Mouse (Mus musculus) C2C12 (cell line): Measurements from ENCODE around the gene Anapc5. TPM values are rescaled to one million over a fixed set of nuclear protein-coding genes. Genes with fewer than 3 reads are reported as not detected.

Source experiments
- H3K27me3 ChIP-seq: one replicate; pipeline ENCODE4 v1.6.1; 2011; ENCODE audit not compliant: control insufficient read depth, insufficient read depth, insufficient read length
- H3K36me3 ChIP-seq: one replicate; pipeline ENCODE4 v1.6.1; 2011; ENCODE audit not compliant: control insufficient read depth, insufficient read depth
- H3K4me3 ChIP-seq: one replicate; pipeline ENCODE4 v1.5.1; 2011; ENCODE audit warnings: mild to moderate bottlenecking, control low read depth; ENCODE audit not compliant: poor library complexity, insufficient read depth, severe bottlenecking
- H3K79me2 ChIP-seq: one replicate; pipeline ENCODE4 v1.6.1; 2011; ENCODE audit not compliant: control insufficient read depth, insufficient read depth
- H3K79me3 ChIP-seq: one replicate; pipeline ENCODE4 v1.6.1; 2011; ENCODE audit warnings: low read depth, control low read depth
- H3ac ChIP-seq: one replicate; pipeline ENCODE3; 2011; ENCODE audit warnings: low read depth; ENCODE audit not compliant: control insufficient read depth, insufficient read length
- CEBPB ChIP-seq: IDR thresholded peaks from one replicate; pipeline ENCODE4 v1.6.1; 2011; ENCODE audit warnings: low read depth, mild to moderate bottlenecking, control low read depth, moderate library complexity
- CTCF ChIP-seq: IDR thresholded peaks from one replicate; pipeline ENCODE4 v1.5.1; 2011; ENCODE audit not compliant: control insufficient read depth, insufficient read depth, insufficient read length
- FOSL1 ChIP-seq: IDR thresholded peaks from one replicate; pipeline ENCODE4 v1.8.0; 2011; ENCODE audit warnings: mild to moderate bottlenecking, low read length; ENCODE audit not compliant: poor library complexity, insufficient read depth, severe bottlenecking
- MAX ChIP-seq: IDR thresholded peaks from one replicate; pipeline ENCODE4 v1.6.1; 2011; ENCODE audit warnings: mild to moderate bottlenecking, control low read depth
- MYOD1 ChIP-seq: IDR thresholded peaks from one replicate; pipeline ENCODE4 v1.6.1; 2011; ENCODE audit warnings: low read depth; ENCODE audit not compliant: control insufficient read depth, insufficient read length
- MYOG ChIP-seq: IDR thresholded peaks from one replicate; pipeline ENCODE4 v1.6.1; 2011; ENCODE audit not compliant: control insufficient read depth, insufficient read length; ENCODE audit errors: extremely low read depth
- USF1 ChIP-seq: IDR thresholded peaks from one replicate; pipeline ENCODE4 v1.6.1; 2011; ENCODE audit warnings: low read depth, mild to moderate bottlenecking, control low read depth, moderate library complexity
- polyA plus RNA-seq: library from polyadenylated mRNA; unstranded; fragments of >200 nt; fragmentation: generic; extraction: Trizol; gene quantifications from one replicate; pipeline ENCODE4 v1.2.1, GENCODE M21; 2012; ENCODE audit warnings: missing spikeins

Anapc5 gene
- polyA plus RNA-seq, 1 experiment: 223 TPM

DNA sequence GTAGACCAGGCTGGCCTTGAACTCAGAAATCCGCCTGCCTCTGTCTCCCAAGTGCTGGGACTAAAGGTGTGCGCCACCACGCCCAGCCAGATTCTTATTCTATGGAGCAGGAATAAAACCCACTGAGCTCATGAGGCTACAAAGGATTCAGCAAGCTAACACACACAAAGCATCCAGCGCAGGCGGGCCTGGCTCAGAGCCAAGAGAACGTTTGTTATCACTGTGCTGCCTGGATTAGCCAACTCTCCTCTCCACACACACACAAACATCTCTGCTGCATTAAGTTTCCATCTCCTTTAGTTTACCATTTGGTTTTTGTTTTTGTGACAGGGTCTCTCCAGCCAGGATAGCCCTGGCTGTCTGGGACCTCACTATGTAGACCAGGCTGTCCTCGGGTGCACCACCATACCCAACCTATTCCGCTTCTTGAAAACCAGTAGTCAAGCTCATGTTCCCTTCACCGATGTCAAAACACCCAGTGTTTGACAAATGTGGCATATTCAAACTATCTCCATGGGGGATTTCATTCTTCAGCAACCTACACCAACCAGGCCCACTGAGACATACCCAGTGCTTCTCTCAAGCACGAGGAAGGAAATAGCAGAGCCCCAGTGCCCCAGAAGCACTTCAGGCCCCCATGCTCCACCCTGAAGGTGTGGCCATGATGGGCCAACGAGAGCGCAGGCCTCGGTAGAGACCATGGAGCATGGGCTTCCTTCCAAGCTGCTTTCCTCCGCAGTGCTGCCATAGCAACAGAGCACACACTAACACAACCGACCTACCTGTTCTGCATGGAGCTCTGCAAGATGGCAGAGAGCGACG, 22.4 kb downstream of the Anapc5 start:
- peaks cover 80% of the 10 kb centered on the region for H3K36me3 ChIP-seq

DNA sequence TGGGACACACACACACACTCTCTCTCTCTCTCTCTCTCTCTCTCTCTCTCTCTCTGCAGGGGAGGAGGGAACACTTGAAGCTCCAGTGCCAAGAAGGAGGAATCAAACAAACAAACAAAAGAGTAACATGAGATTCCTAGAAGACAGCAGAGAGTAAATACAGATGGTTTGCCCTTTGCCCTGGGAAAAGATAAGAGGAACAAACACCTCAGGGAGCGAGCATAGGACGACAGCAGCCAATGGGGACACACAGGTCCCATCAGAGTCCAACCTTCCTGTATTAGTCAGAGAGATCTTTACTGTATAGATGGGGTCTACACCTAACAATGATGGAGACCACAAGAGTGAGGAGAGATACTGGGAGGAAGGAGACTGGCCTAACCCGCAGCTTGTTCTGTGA, 23.3 kb downstream of the Anapc5 start:
- H3K36me3 ChIP-seq: peaks cover 76% of the 10 kb centered on the region
- no peaks in the 10 kb centered on the region for H3K79me2 ChIP-seq
- TF ChIP-seq USF1 (no peak), MYOD1 (no peak), CTCF (no peak), MAX (no peak), FOSL1 (no peak), MYOG (no peak), CEBPB (no peak)
- no peaks in the 10 kb centered on the region for H3K79me3 ChIP-seq
- no peak overlapping the region for H3ac ChIP-seq
- no peak overlapping the region for H3K4me3 ChIP-seq
- H3K27me3 ChIP-seq: no peaks in the 10 kb centered on the region

More for the DNA sequence above, 22.4 kb downstream of the Anapc5 start:
- no peak overlapping the region for H3K4me3 ChIP-seq
- no peak overlapping the region for H3ac ChIP-seq
- H3K27me3 ChIP-seq: no peaks in the 10 kb centered on the region
- H3K79me2 ChIP-seq: no peaks in the 10 kb centered on the region
- TF ChIP-seq MYOG: no peak
- no peak for TF ChIP-seq USF1
- no peak for TF ChIP-seq MYOD1
- no peak for TF ChIP-seq CTCF
- TF ChIP-seq FOSL1: no peak
- TF ChIP-seq MAX: no peak
- TF ChIP-seq CEBPB: no peak
- no peaks in the 10 kb centered on the region for H3K79me3 ChIP-seq

DNA sequence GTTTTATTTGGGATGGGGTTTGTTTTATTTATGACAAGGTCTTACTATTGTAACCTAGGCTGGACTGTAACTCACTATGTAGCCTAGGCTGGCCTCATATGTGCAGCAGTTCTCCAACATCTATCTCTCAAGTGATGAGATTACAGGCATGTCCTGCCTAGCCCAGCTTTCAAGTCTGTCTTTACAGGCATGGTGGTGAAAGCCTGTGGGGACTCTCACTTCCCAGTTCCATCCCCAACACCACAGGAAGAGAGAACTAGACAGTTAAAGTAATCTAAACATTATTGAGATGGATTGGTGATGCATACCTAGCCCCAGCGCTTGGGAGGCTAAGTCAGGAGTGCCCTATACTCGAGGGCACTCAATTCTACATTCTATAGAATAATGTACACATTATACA, 32.4 kb downstream of the Anapc5 start:
- Histone ChIP-seq H3K79me3 (no peaks in the 10 kb centered on the region), H3K79me2 (no peaks in the 10 kb centered on the region), H3K4me3 (no peak overlapping the region), H3K36me3 (peaks cover 64% of the 10 kb centered on the region), H3ac (no peak overlapping the region), H3K27me3 (no peaks in the 10 kb centered on the region)
- TF ChIP-seq MYOG: no peak
- TF ChIP-seq MYOD1: no peak
- no peak for TF ChIP-seq USF1

DNA sequence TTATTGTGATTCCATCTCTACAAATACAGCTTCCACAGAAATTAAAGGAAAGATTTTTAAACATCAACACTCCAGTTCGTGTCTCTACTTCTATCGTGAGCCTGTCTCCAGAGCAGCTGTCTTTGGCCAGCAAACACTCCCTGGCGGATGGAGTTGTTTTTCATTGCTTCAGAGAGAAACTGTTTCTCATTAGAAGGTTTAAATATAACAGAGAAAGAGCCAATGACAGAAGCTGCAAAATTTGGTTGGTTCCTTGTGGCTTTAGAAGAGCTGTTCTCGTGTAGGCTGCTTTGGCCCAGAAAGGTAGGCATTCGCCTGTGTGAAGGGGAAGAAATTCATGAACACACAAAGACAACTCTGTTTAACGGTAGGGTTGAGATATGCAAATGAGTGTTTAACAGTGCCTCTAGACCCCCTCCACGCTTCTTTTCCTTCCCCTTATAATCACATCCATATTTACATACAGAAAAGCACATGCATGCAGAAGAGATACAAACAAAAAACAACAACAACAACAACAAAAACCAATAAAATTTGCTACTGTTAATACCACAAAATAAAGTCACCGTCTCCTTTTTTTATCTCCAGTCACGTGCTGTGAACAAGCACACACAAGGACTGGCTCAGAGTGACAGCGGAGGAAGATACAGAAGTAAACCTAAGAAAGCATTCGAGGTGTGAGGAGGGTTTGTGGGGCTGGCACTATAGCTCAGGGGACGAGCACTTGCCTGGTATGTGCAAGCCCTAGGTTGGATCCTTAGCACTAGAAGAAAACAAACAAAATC, 34.9 kb downstream of the Anapc5 start:
- Histone ChIP-seq H3ac (no peak overlapping the region), H3K36me3 (peaks cover 47% of the 10 kb centered on the region), H3K27me3 (no peaks in the 10 kb centered on the region), H3K4me3 (no peak overlapping the region), H3K79me3 (no peaks in the 10 kb centered on the region), H3K79me2 (no peaks in the 10 kb centered on the region)
- no peak for TF ChIP-seq FOSL1
- no peak for TF ChIP-seq CEBPB
- TF ChIP-seq MYOD1: no peak
- no peak for TF ChIP-seq MAX
- TF ChIP-seq CTCF: no peak
- TF ChIP-seq USF1: no peak
- TF ChIP-seq MYOG: no peak

- Histone ChIP-seq H3K4me3 (no peak overlapping the region), H3K79me2 (peaks cover 2% of the 10 kb centered on the region), H3ac (no peak overlapping the region), H3K79me3 (no peaks in the 10 kb centered on the region), H3K27me3 (no peaks in the 10 kb centered on the region), H3K36me3 (peaks cover 24% of the 10 kb centered on the region)
- no peak for TF ChIP-seq MYOD1
- no peak for TF ChIP-seq USF1
- TF ChIP-seq MYOG: no peak
- no peak for TF ChIP-seq CEBPB
- TF ChIP-seq MAX: no peak
- no peak for TF ChIP-seq CTCF
- TF ChIP-seq FOSL1: no peak
Observed at GRCm38 (mm10) chr5:122783726-122784406, 37.3 kb downstream of the Anapc5 start.
